Mouse (Mus musculus): ENCODE data around the gene Rad9b. TPM values are rescaled to one million over a fixed set of nuclear protein-coding genes. Genes with fewer than 3 reads are reported as not detected.
"Not testable (repeated sequence)": the region's sequence is repeated elsewhere in the genome, so short reads cannot be mapped to it uniquely, and the experiment has no call there.

Gene Rad9b
- polyA plus RNA-seq, 1 experiment from 2014 or later, result 28.3 TPM

GRCm38 (mm10) chr5:122318976-122319375 lies 35.1 kb downstream of the Rad9b start:
- H3K9ac ChIP-seq; H3K4me1 ChIP-seq; H3K27me3 ChIP-seq (replicated peaks); ATAC-seq (replicated peaks); H3K4me2 ChIP-seq; H3K27ac ChIP-seq; H3K9me3 ChIP-seq; H3K36me3 ChIP-seq (replicated peaks); H3K4me3 ChIP-seq: not testable (repeated sequence)
- 65% methylated on average over 3 of the region's 3 CpGs for WGBS

DNA sequence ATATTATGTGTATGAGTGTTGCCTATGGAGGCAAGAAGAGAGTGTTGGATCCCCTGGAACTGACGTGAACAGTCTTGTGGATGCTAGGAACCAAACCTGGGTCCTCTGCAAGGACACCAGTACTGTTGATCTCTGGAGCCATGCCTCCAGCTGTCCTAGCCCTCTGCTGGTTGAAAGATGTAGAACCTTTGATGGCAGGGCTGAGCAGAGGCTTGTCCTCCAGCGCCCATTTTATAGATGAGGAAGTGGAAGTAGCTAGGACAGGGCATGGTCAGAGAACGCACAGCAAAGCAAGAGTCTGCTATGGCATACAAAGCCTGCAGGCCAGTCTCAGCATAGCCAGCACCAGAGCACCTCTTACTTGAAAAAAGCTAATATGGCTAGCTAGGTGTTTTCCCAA lies 35.9 kb downstream of the Rad9b start:
- Histone ChIP-seq H3K4me2 (no peak overlapping the region), H3K9ac (no peak overlapping the region), H3K27me3 (replicated peaks) (no peaks in the 10 kb centered on the region), H3K27ac (no peak overlapping the region), H3K36me3 (replicated peaks) (0 out of 2 replicates have a peak, but pooled peaks cover 5% of the 10 kb centered on the region), H3K9me3 (no peaks in the 10 kb centered on the region), H3K4me1 (no peaks in the 10 kb centered on the region), H3K4me3 (no peak overlapping the region)
- WGBS, result 70% methylated on average over 3 of the region's 3 CpGs
- no peak for ATAC-seq (replicated peaks)

DNA sequence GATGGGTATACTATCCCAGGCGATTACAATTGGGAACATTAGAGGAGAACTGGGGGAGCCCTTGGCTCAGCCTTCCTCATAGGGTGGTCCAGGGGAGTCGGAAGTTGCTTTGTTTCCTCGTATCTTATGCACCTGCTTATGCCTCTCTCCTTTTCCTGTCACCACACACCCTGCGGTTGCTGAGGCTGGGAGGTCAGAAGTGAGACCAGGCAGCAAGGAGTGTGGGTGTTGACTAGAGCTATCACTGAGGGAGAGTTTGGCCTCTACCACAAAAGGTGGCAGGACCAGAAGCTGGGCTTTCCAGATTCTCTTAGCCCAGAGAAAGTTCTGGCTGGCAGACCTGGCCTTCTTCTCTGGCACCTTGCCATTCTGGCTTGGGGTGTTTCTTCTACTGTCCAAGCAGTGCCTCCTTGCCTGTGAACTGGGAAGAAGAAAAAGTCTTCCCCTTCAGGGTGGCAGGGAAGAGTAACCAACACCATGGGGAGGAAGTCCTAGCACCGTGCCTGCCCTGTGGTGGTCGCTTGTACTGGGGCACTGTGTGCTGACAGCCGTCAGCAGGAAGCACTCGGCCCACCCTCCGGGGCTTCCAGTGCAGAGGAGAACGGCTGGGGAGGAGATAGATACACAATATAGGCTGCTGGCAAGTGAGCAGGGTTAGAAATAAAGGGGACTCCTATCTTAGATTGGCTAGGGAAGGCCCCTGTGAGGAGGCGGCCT lies 36.5 kb downstream of the Rad9b start:
- 86% methylated on average over 11 of the region's 11 CpGs for WGBS
- ATAC-seq (replicated peaks), result no peak
- Histone ChIP-seq H3K4me3 (no peak overlapping the region), H3K9ac (no peak overlapping the region), H3K36me3 (replicated peaks) (no peaks in the 10 kb centered on the region), H3K4me1 (no peaks in the 10 kb centered on the region), H3K9me3 (no peaks in the 10 kb centered on the region), H3K4me2 (no peak overlapping the region), H3K27ac (no peak overlapping the region), H3K27me3 (replicated peaks) (no peaks in the 10 kb centered on the region)

GRCm38 (mm10) chr5:122314966-122315667 lies 38.9 kb downstream of the Rad9b start:
- WGBS, result 67% methylated on average over 20 of the region's 20 CpGs
- Histone ChIP-seq H3K9me3 (no peaks in the 10 kb centered on the region), H3K27ac (no peak overlapping the region), H3K4me3 (no peak overlapping the region), H3K9ac (no peak overlapping the region), H3K4me1 (no peaks in the 10 kb centered on the region), H3K27me3 (replicated peaks) (no peaks in the 10 kb centered on the region), H3K4me2 (no peak overlapping the region), H3K36me3 (replicated peaks) (no peaks in the 10 kb centered on the region)
- 0 out of 2 replicates have a peak, but pooled peaks have one; percentile 24 for ATAC-seq (replicated peaks)

- 0 out of 2 replicates have a peak, but pooled peaks cover 7% of the 10 kb centered on the region for H3K36me3 ChIP-seq (replicated peaks)
- no peak overlapping the region for H3K4me2 ChIP-seq
- H3K4me1 ChIP-seq, result no peaks in the 10 kb centered on the region
- no peak overlapping the region for H3K4me3 ChIP-seq
- H3K27ac ChIP-seq, result no peak overlapping the region
- no peak overlapping the region for H3K9ac ChIP-seq
- no peaks in the 10 kb centered on the region for H3K9me3 ChIP-seq
- no peaks in the 10 kb centered on the region for H3K27me3 ChIP-seq (replicated peaks)
- ATAC-seq (replicated peaks), result no peak
- WGBS, result 94% methylated on average over 17 of the region's 17 CpGs
These were observed 40.9 kb downstream of the Rad9b start for GRCm38 (mm10) chr5:122312942-122313684.

DNA sequence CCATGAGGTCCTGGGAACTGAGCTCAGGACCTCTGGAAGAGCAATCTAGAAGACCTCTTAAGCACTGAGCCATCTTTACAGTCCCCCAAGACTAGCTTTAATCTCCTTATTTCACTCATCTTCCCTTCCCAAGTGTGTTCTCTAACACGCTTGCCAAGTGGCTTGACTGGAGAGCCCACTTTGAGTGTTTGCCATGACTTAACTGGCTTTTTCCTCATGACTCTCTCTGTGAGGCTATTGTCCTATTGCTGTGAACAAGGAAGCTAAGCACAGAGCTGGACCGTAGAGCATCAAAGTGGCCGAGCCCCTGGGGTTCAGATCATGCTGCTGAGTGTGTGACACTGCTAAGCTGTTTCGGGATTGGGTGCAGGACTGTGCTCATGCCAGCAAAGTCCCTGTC lies 41.7 kb downstream of the Rad9b start:
- Histone ChIP-seq H3K27me3 (replicated peaks) (no peaks in the 10 kb centered on the region), H3K4me3 (no peak overlapping the region)

GRCm38 (mm10) chr5:122311692-122312091 lies 42.3 kb downstream of the Rad9b start:
- no peak overlapping the region for H3K4me2 ChIP-seq
- no peak overlapping the region for H3K27ac ChIP-seq
- H3K9ac ChIP-seq, result no peak overlapping the region
- no peak for ATAC-seq (replicated peaks)
- H3K36me3 ChIP-seq (replicated peaks), result 0 out of 2 replicates have a peak, but pooled peaks cover 7% of the 10 kb centered on the region
- H3K4me3 ChIP-seq, result no peak overlapping the region
- no peaks in the 10 kb centered on the region for H3K27me3 ChIP-seq (replicated peaks)
- H3K9me3 ChIP-seq, result no peaks in the 10 kb centered on the region
- H3K4me1 ChIP-seq, result no peaks in the 10 kb centered on the region
- WGBS, result 42% methylated on average over 7 of the region's 7 CpGs

More for the DNA sequence above, 41.7 kb downstream of the Rad9b start:
- no peak overlapping the region for H3K27ac ChIP-seq
- no peak overlapping the region for H3K4me2 ChIP-seq
- WGBS, result 79% methylated on average over 4 of the region's 4 CpGs
- H3K4me1 ChIP-seq, result no peaks in the 10 kb centered on the region
- no peak for ATAC-seq (replicated peaks)
- H3K9me3 ChIP-seq, result no peaks in the 10 kb centered on the region
- 0 out of 2 replicates have a peak, but pooled peaks cover 7% of the 10 kb centered on the region for H3K36me3 ChIP-seq (replicated peaks)
- H3K9ac ChIP-seq, result no peak overlapping the region

DNA sequence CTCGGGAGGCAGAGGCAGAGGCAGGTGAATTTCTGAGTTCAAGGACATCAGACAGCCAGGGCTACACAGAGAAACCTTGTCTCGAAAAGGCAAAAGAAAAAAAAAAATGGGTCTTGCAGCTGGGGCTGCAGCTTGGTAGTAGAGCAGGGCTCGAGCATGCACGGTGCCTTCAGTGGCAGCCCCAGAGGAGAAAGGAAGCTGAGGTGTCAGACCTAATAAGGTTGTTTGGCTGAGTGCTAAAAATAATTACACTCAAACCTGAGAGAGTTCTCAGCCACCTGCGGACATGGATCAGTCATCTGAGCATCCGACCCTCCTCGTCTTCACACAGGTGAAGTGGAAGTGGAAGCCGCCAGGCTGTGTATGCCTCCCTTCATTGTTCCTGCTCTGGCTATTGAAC lies 43.3 kb downstream of the Rad9b start:
- Histone ChIP-seq H3K4me2 (no peak overlapping the region), H3K9me3 (no peaks in the 10 kb centered on the region), H3K36me3 (replicated peaks) (0 out of 2 replicates have a peak, but pooled peaks cover 7% of the 10 kb centered on the region), H3K27ac (no peak overlapping the region), H3K4me3 (no peak overlapping the region), H3K27me3 (replicated peaks) (no peaks in the 10 kb centered on the region), H3K4me1 (no peaks in the 10 kb centered on the region), H3K9ac (no peak overlapping the region)
- no peak for ATAC-seq (replicated peaks)
- WGBS, result 80% methylated on average over 8 of the region's 8 CpGs

GRCm38 (mm10) chr5:122306536-122306935 lies 47.5 kb downstream of the Rad9b start:
- Histone ChIP-seq H3K27ac (no peak overlapping the region), H3K4me2 (no peak overlapping the region), H3K4me3 (no peak overlapping the region), H3K9me3 (no peaks in the 10 kb centered on the region), H3K4me1 (peaks cover 11% of the 10 kb centered on the region), H3K9ac (no peak overlapping the region), H3K36me3 (replicated peaks) (0 out of 2 replicates have a peak, but pooled peaks cover 7% of the 10 kb centered on the region), H3K27me3 (replicated peaks) (no peaks in the 10 kb centered on the region)
- WGBS, result 90% methylated on average over 3 of the region's 3 CpGs
- no peak for ATAC-seq (replicated peaks)

GRCm38 (mm10) chr5:122305472-122305871 lies 48.6 kb downstream of the Rad9b start:
- no peak overlapping the region for H3K9ac ChIP-seq

DNA sequence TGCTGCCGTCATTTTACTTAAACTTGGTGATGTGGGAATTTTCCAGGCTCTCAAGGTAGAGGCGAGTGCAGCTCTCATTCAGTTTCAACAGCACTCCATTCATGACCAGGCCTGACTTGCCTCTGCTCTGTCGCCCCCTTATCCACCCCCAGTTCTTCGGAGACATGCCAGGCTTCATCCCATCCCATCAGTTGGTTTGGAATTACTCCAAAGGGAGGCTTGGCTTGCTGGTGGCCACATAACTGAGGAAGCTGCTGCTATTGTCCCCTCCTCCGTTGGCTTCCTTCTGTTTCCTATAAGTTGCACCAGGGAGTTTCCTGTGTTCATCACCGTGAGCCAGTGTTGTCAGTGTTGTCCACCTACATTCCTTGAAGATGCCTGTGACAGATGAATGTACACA lies 49.5 kb downstream of the Rad9b start:
- ATAC-seq (replicated peaks), result no peak
- H3K9ac ChIP-seq, result no peak overlapping the region
- no peak overlapping the region for H3K4me2 ChIP-seq
- no peaks in the 10 kb centered on the region for H3K27me3 ChIP-seq (replicated peaks)
- 0 out of 2 replicates have a peak, but pooled peaks cover 7% of the 10 kb centered on the region for H3K36me3 ChIP-seq (replicated peaks)
- no peak overlapping the region for H3K4me3 ChIP-seq
- H3K9me3 ChIP-seq, result no peaks in the 10 kb centered on the region
- no peak overlapping the region for H3K27ac ChIP-seq
- WGBS, result 81% methylated on average over 6 of the region's 6 CpGs
- peaks cover 11% of the 10 kb centered on the region for H3K4me1 ChIP-seq

More at GRCm38 (mm10) chr5:122305472-122305871, 48.6 kb downstream of the Rad9b start:
- H3K4me3 ChIP-seq, result no peak overlapping the region
- no peak for ATAC-seq (replicated peaks)
- 0 out of 2 replicates have a peak, but pooled peaks cover 7% of the 10 kb centered on the region for H3K36me3 ChIP-seq (replicated peaks)
- WGBS, result 95% methylated on average over 7 of the region's 7 CpGs
- H3K9me3 ChIP-seq, result no peaks in the 10 kb centered on the region
- no peak overlapping the region for H3K27ac ChIP-seq
- H3K27me3 ChIP-seq (replicated peaks), result no peaks in the 10 kb centered on the region
- H3K4me1 ChIP-seq, result peaks cover 11% of the 10 kb centered on the region
- no peak overlapping the region for H3K4me2 ChIP-seq

DNA sequence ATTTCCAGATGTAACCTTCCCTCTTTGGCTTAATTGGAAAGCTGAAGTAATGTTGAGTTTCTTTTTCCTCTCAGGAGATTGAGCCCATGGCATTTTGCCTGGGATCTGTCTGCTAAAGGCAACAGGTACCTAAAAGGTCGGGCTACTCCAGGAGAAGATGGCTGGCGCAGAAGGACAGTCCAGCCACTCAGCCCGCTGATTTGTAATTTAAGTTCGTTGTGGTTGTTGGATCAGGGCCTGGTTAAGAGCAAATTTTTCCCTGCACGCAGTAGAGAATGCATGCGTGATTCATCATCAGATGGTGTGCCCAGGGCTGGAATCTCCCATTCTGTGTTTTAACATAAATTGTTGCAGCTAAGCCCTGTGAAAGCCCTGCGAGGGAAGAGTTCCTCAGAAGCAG lies 50.1 kb downstream of the Rad9b start:
- ATAC-seq (replicated peaks), result no peak
- no peak overlapping the region for H3K27ac ChIP-seq
- peaks cover 11% of the 10 kb centered on the region for H3K4me1 ChIP-seq
- no peak overlapping the region for H3K4me3 ChIP-seq
- H3K9ac ChIP-seq, result no peak overlapping the region
- H3K36me3 ChIP-seq (replicated peaks), result 0 out of 2 replicates have a peak, but pooled peaks cover 7% of the 10 kb centered on the region
- no peaks in the 10 kb centered on the region for H3K9me3 ChIP-seq
- 91% methylated on average over 7 of the region's 7 CpGs for WGBS
- no peaks in the 10 kb centered on the region for H3K27me3 ChIP-seq (replicated peaks)
- no peak overlapping the region for H3K4me2 ChIP-seq

Data from midbrain, embryonic 15.5 days (tissue).